Mouse (Mus musculus) layer of hippocampus, postnatal 14 days (tissue): Measurements from ENCODE around the gene Gm8126. TPM values are rescaled to one million over a fixed set of nuclear protein-coding genes. Genes with fewer than 3 reads are reported as not detected.
"Not testable (repeated sequence)": the region's sequence is repeated elsewhere in the genome, so short reads cannot be mapped to it uniquely, and the experiment has no call there.

Experiments used
- DNase-seq, 2 experiments: peaks; one replicate each; pipeline ENCODE4 v3.0.0; 2021 to 2022; ENCODE audit warnings: low spot score in 2 of 2, mixed read lengths in 1 of 2
- long read RNA-seq, 2 experiments: library from polyadenylated mRNA; stranded (forward); transcript quantifications; one replicate each; pipeline ENCODE4 v2.0.0; 2021
- total RNA-seq, 2 experiments: library from RNA; stranded (reverse); gene quantifications; 2 replicates each; pipeline ENCODE4 v1.2.3; 2021

The Gm8126 gene
- under 1 TPM; 0.23 to 0.29 TPM for total RNA-seq
- long read RNA-seq, experiment 1, result 0 reads
- long read RNA-seq, experiment 2, result 0 reads

- DNase-seq, result not testable (repeated sequence)
These were observed at the start of gene Gm8126 for GRCm38 (mm10) chr14:43258349-43258748. Gene Gm8126 (plus strand): TSS chr14:43258649.

- not testable (repeated sequence) for DNase-seq
These were observed 23.2 kb upstream of the Gm8126 start, which contains the start of gene Gm8122 for GRCm38 (mm10) chr14:43235204-43235603. Gene Gm8122 (minus strand): TSS chr14:43235304.

GRCm38 (mm10) chr14:43237769-43238168 is 20.7 kb upstream of the Gm8126 start:
- not testable (repeated sequence) for DNase-seq

GRCm38 (mm10) chr14:43249611-43250170 is 8.8 kb upstream of the Gm8126 start:
- DNase-seq, result not testable (repeated sequence)

GRCm38 (mm10) chr14:43250549-43251253 is 7.7 kb upstream of the Gm8126 start:
- not testable (repeated sequence) for DNase-seq

- DNase-seq, result not testable (repeated sequence)
These were observed 1.9 kb upstream of the Gm8126 start for GRCm38 (mm10) chr14:43256511-43256910.

- DNase-seq, result not testable (repeated sequence)
These were observed 5.0 kb downstream of the Gm8126 start for GRCm38 (mm10) chr14:43263421-43263820.

- not testable (repeated sequence) for DNase-seq
These were observed 10.2 kb downstream of the Gm8126 start for GRCm38 (mm10) chr14:43268521-43269084.

GRCm38 (mm10) chr14:43269211-43269610 is 10.8 kb downstream of the Gm8126 start:
- DNase-seq, result not testable (repeated sequence)

- not testable (repeated sequence) for DNase-seq
These were observed 14.7 kb downstream of the Gm8126 start for GRCm38 (mm10) chr14:43273161-43273560.

- DNase-seq, result not testable (repeated sequence)
These were observed 16.6 kb downstream of the Gm8126 start, which contains the start of gene Gm9732 for GRCm38 (mm10) chr14:43274986-43275511. Gene Gm9732 (plus strand): TSS chr14:43275036.

GRCm38 (mm10) chr14:43275752-43276151 is 17.3 kb downstream of the Gm8126 start:
- not testable (repeated sequence) for DNase-seq

- DNase-seq, result not testable (repeated sequence)
These were observed 19.0 kb downstream of the Gm8126 start for GRCm38 (mm10) chr14:43277468-43277867.

- DNase-seq, result not testable (repeated sequence)
These were observed 19.7 kb downstream of the Gm8126 start for GRCm38 (mm10) chr14:43278146-43278545.

- not testable (repeated sequence) for DNase-seq
These were observed 20.2 kb downstream of the Gm8126 start for GRCm38 (mm10) chr14:43278681-43279080.

- not testable (repeated sequence) for DNase-seq
These were observed 35.1 kb downstream of the Gm8126 start, which contains the start of gene Gm8127 for GRCm38 (mm10) chr14:43293503-43293902. Gene Gm8127 (minus strand): TSS chr14:43293832.

Other genes with a start within 250 kb of the Gm8126 start
- gene Gm10376, start 243.0 kb upstream of the Gm8126 start, total RNA-seq, result under 1 TPM in 1 of 2 experiments, not detected in 1; 0.81 TPM
- not detected for gene Gm8094, start 182.0 kb upstream of the Gm8126 start, total RNA-seq
- gene Gm8104, start 158.0 kb upstream of the Gm8126 start, total RNA-seq, result not detected
- not detected for gene Gm7233, start 78.8 kb upstream of the Gm8126 start, total RNA-seq
- gene Gm8122, start 23.3 kb upstream of the Gm8126 start, total RNA-seq, result not detected
- not detected for gene Gm9732, start 16.4 kb downstream of the Gm8126 start, total RNA-seq
- not detected for gene Gm8127, start 35.2 kb downstream of the Gm8126 start, total RNA-seq
- gene 1700001F09Rik, start 89.2 kb downstream of the Gm8126 start, total RNA-seq, result 1 to 10 TPM in 1 of 2 experiments, under 1 TPM in 1; 0.44 to 1.7 TPM
- gene Gm8138, start 157.7 kb downstream of the Gm8126 start, total RNA-seq, result not detected